Mouse (Mus musculus): ENCODE data around the gene Ift80. TPM values are rescaled to one million over a fixed set of nuclear protein-coding genes. Genes with fewer than 3 reads are reported as not detected.
A peak's percentile ranks its signal among the peaks of the same experiment; 100 is the strongest.

Gene Ift80
- polyA plus RNA-seq, 1 experiment from 2014 or later = 11.2 TPM

MicroRNAs within 50 kb of the gene (microRNA counts, 519-probe panel; counts per million panel counts)
- microRNA mmu-miR-15b = 6,992 counts per million, percentile 89 among the panel's probes with 10 or more counts

Small RNA genes lying within 50 kb of the gene (microRNA-seq; reads per million reads assigned to microRNA genes)
- 1,768 reads per million, percentile 85 among the genes with 10 or more reads in this experiment for gene Mir15b
- 823 reads per million, percentile 80 among the genes with 10 or more reads in this experiment for gene Mir16-2

Other genes with a start within 250 kb of the Ift80 start
- gene 1110032F04Rik, start 135.0 kb downstream of the Ift80 start, polyA plus RNA-seq (2014; fragmentation: Nextera tagmentation; extraction: Ambion mirVana) = 4.4 and 5.3 TPM in 2 replicates
- 32.9 and 47.8 TPM in 2 replicates for gene Smc4, start 168 bp upstream of the Ift80 start, polyA plus RNA-seq (2014; fragmentation: Nextera tagmentation; extraction: Ambion mirVana)
- gene Trim59, start 40.2 kb upstream of the Ift80 start, polyA plus RNA-seq (2014; fragmentation: Nextera tagmentation; extraction: Ambion mirVana) = 39.8 and 57.5 TPM in 2 replicates
- gene Kpna4, start 122.5 kb upstream of the Ift80 start, polyA plus RNA-seq (2014; fragmentation: Nextera tagmentation; extraction: Ambion mirVana) = 33.2 and 45.5 TPM in 2 replicates
- gene Arl14, start 217.8 kb upstream of the Ift80 start, polyA plus RNA-seq (2014; fragmentation: Nextera tagmentation; extraction: Ambion mirVana) = not detected in 2 replicates

All from midbrain, embryonic 14.5 days (tissue).